ENCODE assay signal across 7 mouse cellular contexts in the genomic region with DNA sequence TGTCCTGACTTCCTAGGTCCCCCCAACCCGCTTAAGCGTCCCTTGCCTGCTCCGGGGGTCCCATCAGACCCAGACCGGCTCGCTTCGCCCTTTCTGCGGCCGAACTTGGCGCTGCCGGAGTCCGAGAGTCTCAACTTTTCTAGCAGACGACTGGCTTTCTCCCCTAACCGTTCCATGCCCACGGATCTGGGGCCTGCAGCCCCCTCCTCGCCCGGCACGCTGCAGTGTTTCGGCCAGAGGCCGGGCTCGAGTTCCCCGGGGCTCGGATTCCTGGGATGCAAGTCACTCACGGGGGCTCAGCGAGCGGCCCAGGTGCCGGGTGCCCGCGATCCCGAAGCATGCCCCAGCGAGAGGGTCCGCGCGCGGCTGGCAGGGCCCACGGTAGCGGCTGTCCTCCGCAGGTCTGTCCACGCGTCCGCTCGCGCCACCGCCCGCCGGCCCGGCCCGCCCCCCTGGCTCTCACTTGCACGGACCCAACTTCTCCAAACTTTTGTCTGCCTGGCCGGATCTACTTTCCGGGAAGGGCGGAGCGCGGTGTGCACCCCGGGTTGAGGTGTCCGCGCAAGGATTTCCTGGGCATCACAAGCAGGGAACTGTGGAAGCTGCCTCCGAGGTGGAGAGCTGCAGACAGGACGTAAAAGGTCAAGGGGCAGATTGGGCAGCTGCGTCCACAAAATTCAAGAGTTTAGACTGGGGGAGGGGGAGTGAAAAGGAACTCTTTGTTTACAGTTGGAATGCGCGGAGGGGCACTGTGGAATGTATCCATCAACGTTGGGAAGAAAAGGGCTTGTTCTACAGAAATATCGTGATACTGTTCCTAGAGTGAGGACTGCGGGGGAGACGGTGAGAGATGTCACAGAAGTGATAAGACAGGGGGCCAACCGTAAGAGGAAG. TPM values are rescaled to one million over a fixed set of nuclear protein-coding genes. Genes with fewer than 3 reads are reported as not detected.
DNase-seq lines count a peak whose midpoint lies in the region; ATAC-seq and TF ChIP-seq lines count a peak whose summit lies in the region.

A gene (minus strand): TSS at position 470 of the 894 bp plus-strand sequence.

- no peaks in the 10 kb centered on the region for H3K27me3 ChIP-seq in embryonic facial prominence, embryonic 11.5 days (ENCODE audit: control insufficient read depth, insufficient read depth, low read length)
- H3K27me3 ChIP-seq in intestine, postnatal 0 days (replicated peaks; ENCODE audit: control insufficient read depth, insufficient read depth, low read length): no peaks in the 10 kb centered on the region
- H3K27me3 ChIP-seq in limb, embryonic 13.5 days: no peaks in the 10 kb centered on the region
- H3K27me3 ChIP-seq in midbrain, embryonic 14.5 days (ENCODE audit: control insufficient read depth, insufficient read depth, low read length): peaks cover 23% of the 10 kb centered on the region

- peak within 1 kb of the TSS; percentile 98 for H3K4me3 ChIP-seq in embryonic facial prominence, embryonic 11.5 days (ENCODE audit: low read depth, low read length)
- H3K4me3 ChIP-seq in intestine, postnatal 0 days (ENCODE audit: low read depth, low read length): peak within 1 kb of the TSS; percentile 78
- H3K4me3 ChIP-seq in limb, embryonic 13.5 days: peak within 1 kb of the TSS; percentile 99
- H3K4me3 ChIP-seq in midbrain, embryonic 14.5 days (replicated peaks; ENCODE audit: low read depth, low read length): peak within 1 kb of the TSS; percentile 51

- peak within 1 kb of the TSS; percentile 80 for H3K27ac ChIP-seq in embryonic facial prominence, embryonic 11.5 days (replicated peaks; ENCODE audit: low read depth, low read length)
- peak within 1 kb of the TSS; percentile 76 for H3K27ac ChIP-seq in intestine, postnatal 0 days (ENCODE audit: low read depth, low read length)
- peak within 1 kb of the TSS; percentile 95 for H3K27ac ChIP-seq in limb, embryonic 13.5 days
- H3K27ac ChIP-seq in midbrain, embryonic 14.5 days (replicated peaks; ENCODE audit: low read depth, low read length): peak within 1 kb of the TSS; percentile 73

- under 1% methylated on average over 66 of the region's 66 CpGs for WGBS in embryonic facial prominence, embryonic 11.5 days
- under 1% methylated on average over 66 of the region's 66 CpGs for WGBS in intestine, postnatal 0 days
- WGBS in limb, embryonic 13.5 days: under 1% methylated on average over 66 of the region's 66 CpGs
- WGBS in midbrain, embryonic 14.5 days: under 1% methylated on average over 66 of the region's 66 CpGs

- peak within 1 kb of the TSS; percentile 89 for H3K9ac ChIP-seq in embryonic facial prominence, embryonic 11.5 days (replicated peaks; ENCODE audit: low read length)
- H3K9ac ChIP-seq in intestine, postnatal 0 days (ENCODE audit: low read depth, low read length): peak within 1 kb of the TSS; percentile 84
- peak within 1 kb of the TSS; percentile 99 for H3K9ac ChIP-seq in limb, embryonic 13.5 days
- H3K9ac ChIP-seq in midbrain, embryonic 14.5 days (replicated peaks; ENCODE audit: low read length): peak within 1 kb of the TSS; percentile 67

- peak; percentile 62 for ATAC-seq in embryonic facial prominence, embryonic 11.5 days (replicated peaks; ENCODE audit: insufficient number of reproducible peaks, low FRiP score, low TSS enrichment, low read depth)
- ATAC-seq in intestine, postnatal 0 days: peak; percentile 28; the same call in 1 of the 2 replicates
- peak; percentile 75 for ATAC-seq in limb, embryonic 13.5 days (ENCODE audit: low FRiP score, low read depth)
- peak; percentile 65 for ATAC-seq in midbrain, embryonic 14.5 days (ENCODE audit: low FRiP score, low TSS enrichment)

- no peaks in the 10 kb centered on the region for H3K36me3 ChIP-seq in embryonic facial prominence, embryonic 11.5 days (replicated peaks; ENCODE audit: control insufficient read depth, insufficient read depth, low read depth, low read length)
- no peaks in the 10 kb centered on the region for H3K36me3 ChIP-seq in intestine, postnatal 0 days (ENCODE audit: control insufficient read depth, insufficient read depth)
- peaks cover 14% of the 10 kb centered on the region for H3K36me3 ChIP-seq in limb, embryonic 13.5 days
- no peaks in the 10 kb centered on the region for H3K36me3 ChIP-seq in midbrain, embryonic 14.5 days (ENCODE audit: control insufficient read depth, insufficient read depth, low read length)

- DNase-seq in adrenal gland, postnatal 10 days: peak; percentile 93
- DNase-seq in embryonic facial prominence, embryonic 11.5 days (ENCODE audit: low spot score): peak; percentile 95
- DNase-seq in heart, adult 11 months: peak; percentile 99
- DNase-seq in midbrain, embryonic 14.5 days: peak; percentile 90
- DNase-seq in spleen, postnatal 14 days (ENCODE audit: low spot score in 2 of 2): peak; percentile 20 to 29

- TF ChIP-seq CTCF in intestine, postnatal 0 days (IDR thresholded peaks at IDR 0.05; ENCODE audit: low read depth): no peak

- H3K4me1 ChIP-seq in embryonic facial prominence, embryonic 11.5 days (ENCODE audit: control insufficient read depth, insufficient read depth, low read length): peaks cover 16% of the 10 kb centered on the region
- H3K4me1 ChIP-seq in intestine, postnatal 0 days (replicated peaks; ENCODE audit: control insufficient read depth, insufficient read depth, low read length): 0 out of 2 replicates have a peak, but pooled peaks cover 15% of the 10 kb centered on the region
- peaks cover 36% of the 10 kb centered on the region for H3K4me1 ChIP-seq in limb, embryonic 13.5 days
- peaks cover 29% of the 10 kb centered on the region for H3K4me1 ChIP-seq in midbrain, embryonic 14.5 days (ENCODE audit: control insufficient read depth, insufficient read depth, low read length)

- no peaks in the 10 kb centered on the region for H3K9me3 ChIP-seq in embryonic facial prominence, embryonic 11.5 days (replicated peaks; ENCODE audit: control insufficient read depth, low read length)
- no peaks in the 10 kb centered on the region for H3K9me3 ChIP-seq in intestine, postnatal 0 days (ENCODE audit: control insufficient read depth)
- H3K9me3 ChIP-seq in limb, embryonic 13.5 days: no peaks in the 10 kb centered on the region
- H3K9me3 ChIP-seq in midbrain, embryonic 14.5 days (ENCODE audit: control insufficient read depth, low read length): no peaks in the 10 kb centered on the region

- peak within 1 kb of the TSS; percentile 86 for H3K4me2 ChIP-seq in embryonic facial prominence, embryonic 11.5 days (ENCODE audit: low read depth, low read length)
- H3K4me2 ChIP-seq in intestine, postnatal 0 days (replicated peaks; ENCODE audit: low read depth): peak within 1 kb of the TSS; percentile 97
- peak within 1 kb of the TSS; percentile 91 for H3K4me2 ChIP-seq in limb, embryonic 13.5 days (replicated peaks)
- H3K4me2 ChIP-seq in midbrain, embryonic 14.5 days (ENCODE audit: low read length): peak within 1 kb of the TSS; percentile 64

RNA-seq across cellular contexts. Expression of the gene that starts here (rescaled TPM):
- 10 to 100 TPM; 18.9 to 20.7 TPM for total RNA-seq in adrenal gland, postnatal 10 days (2021)
- polyA plus RNA-seq in embryonic facial prominence, embryonic 11.5 days (2014; fragmentation: Nextera tagmentation; extraction: Ambion mirVana): 28.4 and 31.5 TPM in 2 replicates
- polyA plus RNA-seq in intestine, postnatal 0 days (2015; fragmentation: Nextera tagmentation; extraction: Ambion mirVana): 13.1 and 15.1 TPM in 2 replicates
- polyA plus RNA-seq in limb, embryonic 13.5 days (2015; fragmentation: Nextera tagmentation; extraction: Ambion mirVana): 48.8 and 54.4 TPM in 2 replicates
- polyA plus RNA-seq in midbrain, embryonic 14.5 days (2014; fragmentation: Nextera tagmentation; extraction: Ambion mirVana): 3.6 and 4.8 TPM in 2 replicates

Comparison
In these comparisons a context has a peak if more than half of its experiments do, and no peak if none do; other contexts are left out.
1. Peak in every context shown above with its lines: DNase-seq, ATAC-seq, H3K4me3 ChIP-seq and H3K27ac ChIP-seq.
2. DNase-seq: peak in every context shown above with its lines; median percentile 99 in heart, adult 11 months; 95 in embryonic facial prominence, embryonic 11.5 days; 93 in adrenal gland, postnatal 10 days; 90 in midbrain, embryonic 14.5 days; 24 in spleen, postnatal 14 days.